Mouse (Mus musculus): ENCODE measurements around the gene Efhc2. TPM values are rescaled to one million over a fixed set of nuclear protein-coding genes. Genes with fewer than 3 reads are reported as not detected.

The Efhc2 gene
- not detected in 2 replicates for polyA plus RNA-seq (2012; ENCODE audit: low replicate concordance)

GRCm38 (mm10) chrX:17319126-17319583, at the start of gene Efhc2:
TSS of gene Efhc2 (minus strand) at chrX:17319368.

